Mouse (Mus musculus) midbrain, embryonic 14.5 days (tissue): ENCODE results near the gene Anapc16. TPM values are rescaled to one million over a fixed set of nuclear protein-coding genes. Genes with fewer than 3 reads are reported as not detected.

Source experiments
- ATAC-seq: fragments of 200-750 bp; cut with Nextera tagmentation; 2 replicates; pipeline ENCODE4 v1.8.0; 2017; ENCODE audit warnings: moderate number of reproducible peaks, moderate library complexity; ENCODE audit not compliant: low FRiP score, low TSS enrichment
- DNase-seq: peaks from one replicate; pipeline ENCODE4 v3.0.0-alpha.2; 2015
- H3K27ac ChIP-seq: fragments of 300-500 bp; sonication (generic); replicated peaks from 2 replicates; pipeline ENCODE4 v1.5.1; 2014; ENCODE audit warnings: mild to moderate bottlenecking, low read depth, low read length, moderate library complexity
- H3K27me3 ChIP-seq: fragments of 300-500 bp; sonication (generic); 2 replicates; pipeline ENCODE4 v1.6.1; 2014; ENCODE audit warnings: low read length, control low read depth, mixed read lengths; ENCODE audit not compliant: control insufficient read depth, insufficient read depth
- H3K36me3 ChIP-seq: fragments of 300-500 bp; sonication (generic); 2 replicates; pipeline ENCODE4 v1.6.1; 2014; ENCODE audit warnings: low read length, control low read depth; ENCODE audit not compliant: control insufficient read depth, insufficient read depth
- H3K4me1 ChIP-seq: fragments of 300-500 bp; sonication (generic); 2 replicates; pipeline ENCODE4 v1.6.1; 2014; ENCODE audit warnings: mild to moderate bottlenecking, antibody characterized with exemption, low read length, control low read depth; ENCODE audit not compliant: control insufficient read depth, insufficient read depth
- H3K4me2 ChIP-seq: fragments of 300-500 bp; sonication (generic); 2 replicates; pipeline ENCODE4 v1.6.1; 2014; ENCODE audit warnings: mild to moderate bottlenecking, low read length, moderate library complexity
- H3K4me3 ChIP-seq: fragments of 300-500 bp; sonication (generic); replicated peaks from 2 replicates; pipeline ENCODE4 v1.5.1; 2014; ENCODE audit warnings: low read depth, low read length
- H3K9ac ChIP-seq: fragments of 300-500 bp; sonication (generic); replicated peaks from 2 replicates; pipeline ENCODE4 v1.6.1; 2014; ENCODE audit warnings: mild to moderate bottlenecking, low read length, moderate library complexity
- H3K9me3 ChIP-seq: fragments of 300-500 bp; sonication (generic); 2 replicates; pipeline ENCODE4 v1.6.1; 2016; ENCODE audit warnings: low read length, control low read depth, mixed read lengths; ENCODE audit not compliant: control insufficient read depth
- WGBS: fragments of 180-500 bp; shearing (Covaris S2); extraction: QIAGEN DNeasy Blood & Tissue Kit; methylation state at CpG from one replicate; pipeline ENCODE4 v1.1.7; 2014; 5-methylcytosine and 5-hydroxymethylcytosine counted together
- polyA plus RNA-seq: library from polyadenylated mRNA; unstranded; fragments of >200 nt; fragmentation: Nextera tagmentation; extraction: Ambion mirVana; gene quantifications from 2 replicates; pipeline ENCODE4 v1.2.1, GENCODE M21; 2014

Gene Anapc16
- polyA plus RNA-seq, 1 experiment from 2014 or later = 105 TPM

GRCm38 (mm10) chr10:59972534-59972933, 30.4 kb downstream of the Anapc16 start:
- DNase-seq = no peak
- H3K27me3 ChIP-seq = no peaks in the 10 kb centered on the region
- WGBS = 34% methylated on average over 2 of the region's 2 CpGs
- H3K9ac ChIP-seq = no peak overlapping the region
- H3K36me3 ChIP-seq = no peaks in the 10 kb centered on the region
- no peak for ATAC-seq
- no peak overlapping the region for H3K4me2 ChIP-seq
- H3K4me3 ChIP-seq = no peak overlapping the region
- H3K27ac ChIP-seq = no peak overlapping the region
- peaks cover 19% of the 10 kb centered on the region for H3K4me1 ChIP-seq
- H3K9me3 ChIP-seq = no peaks in the 10 kb centered on the region

- no peak overlapping the region for H3K4me2 ChIP-seq
- 93% methylated on average over 8 of the region's 8 CpGs for WGBS
Measured at GRCm38 (mm10) chr10:59971813-59972212, 31.1 kb downstream of the Anapc16 start.

GRCm38 (mm10) chr10:59970450-59971062, 32.4 kb downstream of the Anapc16 start:
- no peak for DNase-seq
- peak overlapping the region; percentile 96 for H3K9ac ChIP-seq
- peak overlapping the region; percentile 96 for H3K27ac ChIP-seq
- no peak for ATAC-seq
- H3K9me3 ChIP-seq = no peaks in the 10 kb centered on the region
- H3K4me3 ChIP-seq = peak overlapping the region; percentile 55
- peaks cover 19% of the 10 kb centered on the region for H3K4me1 ChIP-seq
- 30% methylated on average over 6 of the region's 6 CpGs for WGBS
- no peaks in the 10 kb centered on the region for H3K36me3 ChIP-seq
- peak overlapping the region; percentile 74 for H3K4me2 ChIP-seq
- H3K27me3 ChIP-seq = no peaks in the 10 kb centered on the region

More at GRCm38 (mm10) chr10:59971813-59972212, 31.1 kb downstream of the Anapc16 start:
- Histone ChIP-seq H3K36me3 (no peaks in the 10 kb centered on the region), H3K27me3 (no peaks in the 10 kb centered on the region), H3K27ac (no peak overlapping the region), H3K4me1 (peaks cover 19% of the 10 kb centered on the region), H3K9ac (no peak overlapping the region), H3K4me3 (no peak overlapping the region), H3K9me3 (no peaks in the 10 kb centered on the region)
- ATAC-seq = no peak
- no peak for DNase-seq

- Histone ChIP-seq H3K9ac (peak overlapping the region; percentile 96), H3K27ac (peak overlapping the region; percentile 96), H3K36me3 (no peaks in the 10 kb centered on the region), H3K4me3 (peak overlapping the region; percentile 55), H3K27me3 (no peaks in the 10 kb centered on the region), H3K9me3 (no peaks in the 10 kb centered on the region), H3K4me1 (peaks cover 23% of the 10 kb centered on the region), H3K4me2 (peak overlapping the region; percentile 74)
- ATAC-seq (peak; percentile 72), DNase-seq (peak; percentile 85)
- 1% methylated on average over 25 of the region's 25 CpGs for WGBS
Measured at GRCm38 (mm10) chr10:59969821-59970449, 33.0 kb downstream of the Anapc16 start.

DNA sequence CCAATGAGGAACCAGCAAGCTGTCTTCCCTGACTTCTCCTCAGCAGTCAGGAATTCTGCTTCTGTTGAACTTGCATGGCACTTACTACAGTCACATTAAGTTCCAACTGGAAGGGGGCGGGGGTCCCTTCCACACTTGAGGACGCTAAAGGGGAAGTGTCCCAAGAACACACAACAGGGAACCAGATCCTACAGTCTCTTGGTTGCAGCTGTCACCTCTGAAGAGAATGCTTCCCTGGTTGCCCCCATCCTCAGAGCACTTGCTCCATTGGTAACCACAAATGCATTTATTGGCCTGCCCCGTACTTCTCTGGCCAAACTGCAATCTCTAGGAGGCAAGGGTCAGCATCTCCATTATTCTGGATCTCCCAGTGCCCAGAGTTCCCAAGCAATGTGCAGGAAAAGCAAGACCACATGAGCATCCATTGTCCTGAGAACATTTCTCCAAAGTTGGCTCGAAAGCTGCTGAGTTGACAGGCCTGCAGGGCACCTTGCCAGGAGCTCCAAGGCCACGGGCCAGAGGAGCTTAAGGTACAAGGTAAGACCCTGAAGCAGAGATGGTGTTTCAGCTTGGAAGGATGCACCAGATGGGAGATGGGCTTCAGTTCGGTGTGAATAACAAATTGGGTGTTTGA, 35.5 kb downstream of the Anapc16 start:
- Histone ChIP-seq H3K27ac (no peak overlapping the region), H3K4me3 (no peak overlapping the region), H3K36me3 (no peaks in the 10 kb centered on the region), H3K4me1 (peaks cover 20% of the 10 kb centered on the region), H3K4me2 (no peak overlapping the region), H3K27me3 (no peaks in the 10 kb centered on the region), H3K9ac (no peak overlapping the region), H3K9me3 (no peaks in the 10 kb centered on the region)
- DNase-seq (no peak), ATAC-seq (no peak)
- 89% methylated on average over 6 of the region's 6 CpGs for WGBS

DNA sequence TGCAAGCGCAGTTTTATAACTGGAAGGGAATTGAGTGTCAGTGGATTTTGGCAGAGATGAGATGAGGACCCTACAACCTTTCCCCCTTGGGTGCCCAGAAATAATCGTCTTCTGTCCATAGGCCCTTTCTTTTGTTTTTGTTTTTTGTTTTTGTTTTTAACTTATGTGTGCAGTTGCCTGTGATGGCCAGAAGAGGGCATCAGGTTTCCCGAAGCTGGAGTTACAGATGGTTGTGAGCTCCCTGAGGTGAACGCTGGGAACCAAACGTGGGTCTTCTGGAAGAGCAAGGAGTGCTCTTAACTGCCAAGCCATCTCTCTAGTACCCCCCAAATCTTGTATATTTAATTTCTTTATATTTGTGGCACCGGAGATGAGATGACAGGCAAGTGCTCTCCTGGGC, 36.2 kb downstream of the Anapc16 start:
- Histone ChIP-seq H3K4me2 (no peak overlapping the region), H3K27me3 (no peaks in the 10 kb centered on the region), H3K9ac (no peak overlapping the region), H3K27ac (no peak overlapping the region), H3K4me3 (no peak overlapping the region), H3K4me1 (peaks cover 16% of the 10 kb centered on the region), H3K36me3 (no peaks in the 10 kb centered on the region), H3K9me3 (no peaks in the 10 kb centered on the region)
- DNase-seq = no peak
- no peak for ATAC-seq
- 89% methylated on average over 6 of the region's 6 CpGs for WGBS

DNA sequence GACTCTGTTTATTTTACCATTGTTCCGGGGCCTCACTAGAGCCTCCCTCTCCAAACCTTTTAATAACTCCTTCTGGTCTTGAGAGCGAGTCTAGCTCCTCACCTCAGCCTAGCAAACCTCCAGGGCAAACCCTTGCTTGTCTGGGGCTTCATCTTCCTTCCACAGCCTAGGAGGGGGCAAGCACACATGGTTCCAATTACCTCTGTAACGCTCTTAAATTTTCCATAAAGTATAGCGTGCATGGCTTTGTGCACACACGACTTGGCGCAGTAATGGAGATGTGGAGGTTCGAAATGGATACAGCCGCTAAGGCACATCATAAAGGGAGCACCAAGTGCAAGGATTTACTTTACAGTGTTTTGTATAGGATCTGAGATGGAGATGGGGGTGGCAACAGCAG, 37.1 kb downstream of the Anapc16 start:
- DNase-seq (no peak), ATAC-seq (no peak)
- H3K4me3 ChIP-seq = no peak overlapping the region
- H3K4me2 ChIP-seq = no peak overlapping the region
- peaks cover 16% of the 10 kb centered on the region for H3K4me1 ChIP-seq
- 74% methylated on average over 8 of the region's 8 CpGs for WGBS
- no peaks in the 10 kb centered on the region for H3K9me3 ChIP-seq
- H3K27me3 ChIP-seq = no peaks in the 10 kb centered on the region
- H3K27ac ChIP-seq = no peak overlapping the region
- no peaks in the 10 kb centered on the region for H3K36me3 ChIP-seq
- H3K9ac ChIP-seq = no peak overlapping the region

- no peak overlapping the region for H3K4me3 ChIP-seq
- DNase-seq (no peak), ATAC-seq (no peak)
- no peaks in the 10 kb centered on the region for H3K27me3 ChIP-seq
- H3K4me1 ChIP-seq = peaks cover 12% of the 10 kb centered on the region
- H3K27ac ChIP-seq = peak overlapping the region; percentile 49; the same call in 1 of the 2 replicates
- peak overlapping the region; percentile 47; the same call in 1 of the 2 replicates for H3K4me2 ChIP-seq
- no peaks in the 10 kb centered on the region for H3K9me3 ChIP-seq
- no peak overlapping the region; the same call in 1 of the 2 replicates for H3K9ac ChIP-seq
- 36% methylated on average over 9 of the region's 9 CpGs for WGBS
- no peaks in the 10 kb centered on the region for H3K36me3 ChIP-seq
Measured at GRCm38 (mm10) chr10:59965362-59965695, 37.6 kb downstream of the Anapc16 start.
